Mouse (Mus musculus): ENCODE measurements around the gene Fbxw2. TPM values are rescaled to one million over a fixed set of nuclear protein-coding genes. Genes with fewer than 3 reads are reported as not detected.

The Fbxw2 gene
- total and polyA plus RNA-seq, 3 experiments, result 36.7 to 67.8 (median 61.2) TPM

- no peak for DNase-seq (ENCODE audit: extremely low read depth)
- H3K4me3 ChIP-seq (replicated peaks in 1 of 3; ENCODE audit: low read depth in 2 of 3, low read length in 2 of 3, poor library complexity in 1 of 3), result peak overlapping the region; percentile 74 to 99 (median 97)
- H3K4me1 ChIP-seq (ENCODE audit: control insufficient read depth in 1 of 2, insufficient read depth in 2 of 2), result peaks cover 2 to 46% of the 10 kb centered on the region in 2 experiments; a peak in 2 of 4 replicates
- H3K9ac ChIP-seq (ENCODE audit: insufficient read depth, low read depth), result peak overlapping the region; percentile 83
- no peaks in the 10 kb centered on the region for H3K27me3 ChIP-seq (replicated peaks)
- H3K27ac ChIP-seq (ENCODE audit: insufficient read depth, low read depth), result no peak overlapping the region
- H3K36me3 ChIP-seq (replicated peaks in 1 of 2; ENCODE audit: control insufficient read depth in 1 of 2, insufficient read depth in 1 of 2, low read length in 1 of 2), result peaks cover 43 to 71% of the 10 kb centered on the region in 2 experiments
- peaks cover 75% of the 10 kb centered on the region for H3K79me2 ChIP-seq (replicated peaks; ENCODE audit: control insufficient read depth, extremely low read depth, insufficient read depth, poor library complexity, severe bottlenecking)
- no peak for TF ChIP-seq USF2 (conservative IDR thresholded peaks at IDR 0.05; ENCODE audit: low read depth, low read length)
- no peak for TF ChIP-seq BHLHE40 (IDR thresholded peaks at IDR 0.05; ENCODE audit: low read depth, low read length)
- no peak for TF ChIP-seq TCF12 (IDR thresholded peaks at IDR 0.05; ENCODE audit: low read depth, low read length)
- no peak for TF ChIP-seq HCFC1 (IDR thresholded peaks at IDR 0.05; ENCODE audit: low read depth, low read length)
- no peak for TF ChIP-seq MXI1 (IDR thresholded peaks at IDR 0.05; ENCODE audit: low read depth, low read length)
- no peak for TF ChIP-seq PAX5 (IDR thresholded peaks at IDR 0.05; ENCODE audit: low read length)
- TF ChIP-seq MAX (IDR thresholded peaks at IDR 0.05; ENCODE audit: low read length), result no peak
- no peak for TF ChIP-seq POLR2AphosphoS2 (IDR thresholded peaks at IDR 0.05; ENCODE audit: low read depth, low read length)
- TF ChIP-seq KAT2A (IDR thresholded peaks at IDR 0.05; ENCODE audit: insufficient replicate concordance, low read length), result no peak
- no peak for TF ChIP-seq MEF2A (IDR thresholded peaks at IDR 0.05; ENCODE audit: borderline replicate concordance, low read depth, low read length)
- no peak for TF ChIP-seq GABPA (IDR thresholded peaks at IDR 0.05; ENCODE audit: insufficient replicate concordance, low read depth, low read length)
- TF ChIP-seq MYC (IDR thresholded peaks at IDR 0.05; ENCODE audit: low read depth, low read length), result no peak
- TF ChIP-seq IRF4 (IDR thresholded peaks at IDR 0.05; ENCODE audit: low read depth, low read length), result no peak
- TF ChIP-seq CTCF (conservative IDR thresholded peaks at IDR 0.05 in 1 of 2, IDR thresholded peaks at IDR 0.05 in 1 of 2; ENCODE audit: low read depth in 2 of 2, low read length in 2 of 2), result no peak
- TF ChIP-seq ETS1 (conservative IDR thresholded peaks at IDR 0.05; ENCODE audit: low read depth, low read length), result no peak
- no peak for TF ChIP-seq EP300 (IDR thresholded peaks at IDR 0.05; ENCODE audit: low read length)
- peak overlapping the region; percentile 99 for H3K4me2 ChIP-seq (ENCODE audit: insufficient read depth, low read depth, poor library complexity, severe bottlenecking)
- H3K9me3 ChIP-seq (replicated peaks; ENCODE audit: low read length), result no peaks in the 10 kb centered on the region
- in situ Hi-C loops (cut with MboI; ENCODE audit: low pct_ligation_motif_present, low pct_unique_long_range_greater_than_20kb, low sequenced_read_pairs) (no loop called here), dilution Hi-C loops (cut with MboI; ENCODE audit: extremely low pct_ligation_motif_present, extremely low pct_unique_long_range_greater_than_20kb, low sequenced_read_pairs) (no loop called here)
These were observed 52.4 kb downstream of the Fbxw2 start for GRCm38 (mm10) chr2:34773673-34774072.

GRCm38 (mm10) chr2:34772252-34773235 lies 53.6 kb downstream of the Fbxw2 start:
- peaks cover 36 to 63% of the 10 kb centered on the region in 2 experiments for H3K36me3 ChIP-seq (replicated peaks in 1 of 2; ENCODE audit: control insufficient read depth in 1 of 2, insufficient read depth in 1 of 2, low read length in 1 of 2)
- H3K4me3 ChIP-seq (replicated peaks in 1 of 3; ENCODE audit: low read depth in 2 of 3, low read length in 2 of 3, poor library complexity in 1 of 3), result peak overlapping the region; percentile 74 to 99 (median 97)
- peaks cover 2 to 37% of the 10 kb centered on the region in 2 experiments; a peak in 2 of 4 replicates for H3K4me1 ChIP-seq (ENCODE audit: control insufficient read depth in 1 of 2, insufficient read depth in 2 of 2)
- H3K27ac ChIP-seq (ENCODE audit: insufficient read depth, low read depth), result peak overlapping the region; percentile 74
- no peaks in the 10 kb centered on the region for H3K9me3 ChIP-seq (replicated peaks; ENCODE audit: low read length)
- peaks cover 66% of the 10 kb centered on the region for H3K79me2 ChIP-seq (replicated peaks; ENCODE audit: control insufficient read depth, extremely low read depth, insufficient read depth, poor library complexity, severe bottlenecking)
- in situ Hi-C loops (cut with MboI; ENCODE audit: low pct_ligation_motif_present, low pct_unique_long_range_greater_than_20kb, low sequenced_read_pairs), result no loop called here
- no peaks in the 10 kb centered on the region for H3K27me3 ChIP-seq (replicated peaks)
- dilution Hi-C loops (cut with MboI; ENCODE audit: extremely low pct_ligation_motif_present, extremely low pct_unique_long_range_greater_than_20kb, low sequenced_read_pairs), result no loop called here
- TF ChIP-seq RAD21 (IDR thresholded peaks at IDR 0.05; ENCODE audit: low read depth, low read length) (no peak), CHD2 (IDR thresholded peaks at IDR 0.05; ENCODE audit: low read length) (no peak), SIN3A (IDR thresholded peaks at IDR 0.05; ENCODE audit: low read length) (no peak), SMC3 (IDR thresholded peaks at IDR 0.05; ENCODE audit: low read depth, low read length) (no peak)
- peak overlapping the region; percentile 99 for H3K4me2 ChIP-seq (ENCODE audit: insufficient read depth, low read depth, poor library complexity, severe bottlenecking)
- DNase-seq (ENCODE audit: extremely low read depth), result peak; percentile 76
- H3K9ac ChIP-seq (ENCODE audit: insufficient read depth, low read depth), result peak overlapping the region; percentile 83
